Mouse (Mus musculus) kidney, adult 2 months (tissue): ENCODE measurements at regions not wholly inside any gene's neighbourhood (a gene's known extent, or its start where the extent isn't known, plus 50 kb on each side); places are given as distances from the start of the nearest gene placed in this dataset.

Experiments
- CTCF ChIP-seq: fragments of 200-500 bp; conservative IDR thresholded peaks from 2 replicates; pipeline ENCODE4 v1.5.1; 2011; ENCODE audit warnings: low read depth, mild to moderate bottlenecking, control low read depth, low read length, moderate library complexity, mixed read lengths; ENCODE audit not compliant: insufficient read depth, insufficient read length
- POLR2A ChIP-seq: fragments of 200-500 bp; IDR thresholded peaks from one replicate; pipeline ENCODE4 v1.6.1; 2011; ENCODE audit warnings: low read depth, low read length, control low read depth

DNA sequence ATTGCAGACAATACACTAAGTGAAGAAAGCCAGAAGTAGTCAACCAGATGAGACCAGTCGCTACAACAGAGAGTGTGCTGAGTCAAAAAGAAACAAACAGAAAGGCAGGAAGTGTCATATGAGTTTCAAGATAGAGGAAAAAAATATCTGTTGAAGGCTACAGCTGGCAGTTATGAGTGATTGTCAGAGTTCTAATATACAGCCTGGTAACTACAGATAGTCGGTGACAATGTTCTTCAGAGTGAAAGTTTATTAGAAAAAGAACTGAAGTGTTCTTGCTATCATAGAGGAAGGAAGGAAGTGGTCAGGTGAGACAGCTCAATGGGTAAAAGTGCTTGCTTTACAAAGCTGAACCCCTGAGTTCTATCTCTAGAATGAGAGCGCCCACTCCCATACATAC, 499.1 kb downstream of the Adgrl2 start:
- TF ChIP-seq CTCF (no peak), POLR2A (no peak)
